Mouse (Mus musculus) left cerebral cortex, postnatal 25 days (tissue): ENCODE measurements at regions not wholly inside any gene's neighbourhood (a gene's known extent, or its start where the extent isn't known, plus 50 kb on each side); places are given as distances from the start of the nearest gene placed in this dataset.

Source experiments
- DNase-seq, 2 experiments: peaks; one replicate each; pipeline ENCODE4 v3.0.0; 2022; ENCODE audit warnings: low spot score in 2 of 2, mixed read lengths in 1 of 2
- intact Hi-C: fragments of 180-260 bp; cut with DNase I; formaldehyde crosslinking; loops from one replicate; pipeline ENCODE4 v1.15.1; 2025

DNA sequence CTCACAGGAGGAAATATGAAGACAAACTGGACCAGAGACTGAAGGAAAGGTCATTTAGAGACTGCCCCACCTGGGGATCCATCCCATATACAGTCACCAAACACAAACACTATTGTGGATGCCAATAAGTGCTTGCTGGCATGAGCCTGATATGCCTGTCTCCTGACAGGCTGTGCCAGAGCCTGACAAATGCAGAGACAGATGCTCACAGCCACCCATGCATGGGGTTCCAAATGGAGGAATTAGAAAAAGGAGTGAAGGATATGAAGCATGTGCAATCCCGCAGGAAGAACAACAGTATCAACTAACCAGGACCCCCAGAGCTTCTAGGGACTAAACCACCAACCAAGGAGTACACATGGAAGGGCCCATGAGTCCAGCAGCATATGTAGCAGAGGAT lies 505.9 kb downstream of the Gm6685 start:
- intact Hi-C loops, result no loop called here
- no peak for DNase-seq

DNA sequence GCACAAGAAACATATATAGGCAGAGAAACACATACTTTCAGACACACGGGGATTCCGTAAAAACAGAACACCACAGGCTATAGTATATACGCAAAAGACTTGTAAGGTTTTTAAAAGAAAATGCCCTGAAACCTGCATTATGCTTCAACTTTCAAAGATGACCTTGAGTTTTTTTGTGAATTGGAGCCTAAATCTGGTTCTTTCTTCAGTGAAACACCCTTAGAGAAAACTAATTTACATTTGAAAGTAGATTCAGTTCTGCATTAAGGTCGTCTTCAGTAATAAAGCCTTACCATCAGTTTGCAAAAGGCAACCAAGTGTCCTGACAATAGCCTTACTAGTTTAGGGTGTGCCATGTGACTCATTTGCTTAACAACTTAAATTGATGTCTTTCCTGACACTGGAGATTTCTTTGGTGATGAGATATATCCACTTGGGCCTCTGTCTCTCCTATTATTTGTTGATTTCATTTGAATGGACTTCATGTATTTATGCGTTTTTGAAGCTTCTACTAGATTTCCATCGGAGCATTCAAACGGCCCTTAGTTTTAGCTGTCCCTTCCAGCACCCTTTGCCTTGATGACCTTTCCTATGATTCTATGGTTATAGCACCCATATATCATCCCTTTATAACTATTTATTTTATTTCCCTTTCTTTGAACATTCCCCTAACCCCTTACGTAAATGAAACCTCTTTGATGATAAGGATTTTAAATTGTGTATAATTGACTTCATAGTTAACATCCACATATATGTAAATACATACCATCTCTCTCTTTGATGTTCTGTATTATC lies 539.6 kb downstream of the Gm6685 start:
- DNase-seq, result no peak
- intact Hi-C loops, result no loop called here

DNA sequence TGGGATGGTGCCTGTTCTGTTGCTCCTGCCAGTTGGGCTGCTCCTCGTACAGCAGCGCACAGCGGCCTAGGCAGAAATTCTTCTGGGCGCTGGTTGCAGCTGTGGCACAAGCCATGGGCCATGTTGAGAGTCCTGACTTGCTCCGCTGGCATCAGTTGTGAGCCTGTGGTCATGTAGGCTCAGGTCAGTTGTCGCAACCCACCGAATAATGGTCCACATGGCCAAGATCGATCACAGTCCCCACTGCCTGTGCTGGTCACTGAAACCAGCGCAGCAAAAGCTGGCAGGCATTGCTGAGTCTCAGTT lies 585.8 kb downstream of the Gm6685 start:
- no peak for DNase-seq
- intact Hi-C loops, result loop anchor here (2.0 kb wide), 1 partner anchor 831 kb away; the partner anchor contains the start of gene Ccdc85a

DNA sequence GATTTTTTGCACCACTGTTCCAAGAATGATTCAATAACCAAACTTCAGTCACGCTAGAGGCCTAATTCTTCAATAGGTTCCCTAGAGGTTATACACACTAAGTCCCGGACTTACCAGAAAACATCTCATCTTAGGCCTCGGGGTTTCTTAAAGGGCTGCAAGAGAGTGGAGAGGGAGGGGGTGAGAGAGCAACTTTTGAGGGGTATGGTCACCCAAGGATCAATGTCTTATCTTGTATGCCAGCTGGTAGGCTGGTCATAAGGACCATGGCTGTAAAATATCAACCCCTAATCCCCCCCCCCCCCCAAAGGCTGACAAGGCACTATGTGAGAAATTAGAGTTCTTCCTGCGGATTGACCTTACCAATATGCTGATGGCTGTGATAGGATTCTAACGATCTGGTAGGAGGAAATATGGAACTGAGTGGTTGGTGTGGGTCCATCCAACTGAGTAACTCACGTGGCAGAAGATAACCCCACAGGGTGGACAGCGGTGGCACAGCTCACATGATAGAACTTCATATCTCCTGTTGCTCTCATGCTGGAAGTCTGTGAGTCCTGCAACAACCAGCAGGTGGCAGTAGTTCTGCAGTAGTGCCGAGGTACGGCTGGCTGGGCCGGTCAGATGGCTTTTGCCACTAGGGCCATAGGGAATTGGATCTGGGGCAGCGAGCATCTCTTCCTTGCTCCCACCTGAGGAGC lies 586.3 kb downstream of the Gm6685 start:
- peak; percentile 7 to 27 for DNase-seq
- intact Hi-C loops, result loop anchor here (2.0 kb wide), 1 partner anchor 831 kb away; the partner anchor contains the start of gene Ccdc85a

DNA sequence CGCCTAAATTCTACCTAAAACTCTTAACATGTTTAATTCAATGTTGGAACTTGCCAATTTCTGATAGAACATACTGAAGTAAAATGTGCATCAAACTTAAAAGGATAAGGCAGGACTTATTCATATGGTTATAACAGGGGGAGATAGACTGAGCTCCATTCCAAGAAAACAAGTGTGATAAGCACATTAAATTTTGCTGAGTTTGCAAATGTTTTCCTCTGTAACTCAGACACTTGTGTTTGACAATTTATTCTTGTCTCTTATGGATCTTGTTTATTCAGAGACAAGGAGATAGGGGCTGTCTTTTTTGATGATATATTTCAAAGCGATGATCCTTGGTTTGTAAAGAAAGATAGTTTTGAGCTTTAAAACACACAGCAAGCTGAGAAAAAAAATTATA lies 613.6 kb downstream of the Gm6685 start:
- no peak for DNase-seq
- intact Hi-C loops, result no loop called here

DNA sequence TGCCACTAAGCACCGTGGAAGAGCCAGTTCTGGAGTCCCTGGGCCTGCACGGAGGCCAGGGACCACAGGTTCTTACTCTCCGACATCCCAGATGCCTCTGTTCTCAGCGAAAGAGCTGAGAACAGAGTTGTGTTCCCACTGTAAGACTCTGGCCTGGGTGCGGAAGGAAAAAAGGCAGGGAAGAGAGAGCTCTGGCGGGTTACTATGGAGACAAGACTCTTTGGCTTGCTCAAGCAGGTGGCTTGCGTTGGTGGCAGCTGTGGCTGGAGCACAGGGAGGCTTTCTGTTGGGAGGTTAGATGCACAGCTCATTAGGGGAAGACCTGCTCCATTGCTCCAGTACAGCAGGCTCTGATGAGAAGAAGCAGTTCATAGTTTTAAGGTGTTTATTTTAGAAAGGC lies 618.3 kb downstream of the Gm6685 start:
- DNase-seq, result peak; percentile 17 to 24
- intact Hi-C loops, result no loop called here

DNA sequence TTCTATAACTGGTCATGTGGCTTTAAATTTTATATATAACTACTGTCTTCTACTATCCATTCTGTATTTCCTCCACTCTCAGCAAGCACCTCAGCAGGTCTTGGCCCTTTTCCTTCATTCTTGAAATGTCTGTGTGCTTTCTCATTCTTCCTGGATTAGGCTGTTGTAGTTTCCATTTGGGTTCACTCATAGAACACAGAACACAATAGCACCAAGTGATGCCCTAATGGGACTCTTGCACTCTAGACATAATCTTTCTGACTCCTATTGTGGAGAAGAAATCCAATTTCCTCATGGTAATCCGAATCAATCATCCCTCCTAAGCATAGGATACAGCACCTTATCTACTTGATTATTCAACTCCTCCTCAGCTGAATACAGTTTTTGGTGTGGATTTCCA lies 667.2 kb downstream of the Gm6685 start:
- DNase-seq, result no peak
- intact Hi-C loops, result no loop called here
